Mouse (Mus musculus) fibroblast of lung, adult 2 months (primary cell): ENCODE data around the gene Isy1.

Source experiments
- DNase-seq: peaks from one replicate; pipeline ENCODE4 v3.0.0-alpha.2; 2011; ENCODE audit warnings: low read depth

Isy1 gene

GRCm38 (mm10) chr6:87802462-87802861 lies 36.1 kb downstream of the Isy1 start:
- DNase-seq = no peak

GRCm38 (mm10) chr6:87799576-87799975 lies 39.0 kb downstream of the Isy1 start:
- no peak for DNase-seq

GRCm38 (mm10) chr6:87797321-87797720 lies 41.3 kb downstream of the Isy1 start:
- DNase-seq = no peak

- no peak for DNase-seq
Observed at GRCm38 (mm10) chr6:87796251-87796880, 42.2 kb downstream of the Isy1 start.

GRCm38 (mm10) chr6:87795385-87796150 lies 43.0 kb downstream of the Isy1 start:
- DNase-seq = no peak

GRCm38 (mm10) chr6:87793821-87794510 lies 44.6 kb downstream of the Isy1 start:
- DNase-seq = no peak

- DNase-seq = no peak
Observed at GRCm38 (mm10) chr6:87791826-87792225, 46.8 kb downstream of the Isy1 start.

GRCm38 (mm10) chr6:87790779-87791480 lies 47.7 kb downstream of the Isy1 start:
- DNase-seq = no peak

- DNase-seq = no peak
Observed at GRCm38 (mm10) chr6:87789791-87790190, 48.8 kb downstream of the Isy1 start.

GRCm38 (mm10) chr6:87788896-87789587 lies 49.6 kb downstream of the Isy1 start:
- DNase-seq = no peak

- DNase-seq = no peak
Observed at GRCm38 (mm10) chr6:87788266-87788895, 50.2 kb downstream of the Isy1 start.

- DNase-seq = no peak
Observed at GRCm38 (mm10) chr6:87787108-87787890, 51.3 kb downstream of the Isy1 start.

GRCm38 (mm10) chr6:87786621-87787020 lies 52.0 kb downstream of the Isy1 start:
- DNase-seq = no peak

- no peak for DNase-seq
Observed at GRCm38 (mm10) chr6:87784033-87784432, 54.6 kb downstream of the Isy1 start.

- DNase-seq = no peak
Observed at GRCm38 (mm10) chr6:87780546-87781301, 57.9 kb downstream of the Isy1 start.

- no peak for DNase-seq
Observed at GRCm38 (mm10) chr6:87779174-87780165, 59.1 kb downstream of the Isy1 start.

GRCm38 (mm10) chr6:87778294-87779173 lies 60.1 kb downstream of the Isy1 start:
- no peak for DNase-seq
